In the genomic region with DNA sequence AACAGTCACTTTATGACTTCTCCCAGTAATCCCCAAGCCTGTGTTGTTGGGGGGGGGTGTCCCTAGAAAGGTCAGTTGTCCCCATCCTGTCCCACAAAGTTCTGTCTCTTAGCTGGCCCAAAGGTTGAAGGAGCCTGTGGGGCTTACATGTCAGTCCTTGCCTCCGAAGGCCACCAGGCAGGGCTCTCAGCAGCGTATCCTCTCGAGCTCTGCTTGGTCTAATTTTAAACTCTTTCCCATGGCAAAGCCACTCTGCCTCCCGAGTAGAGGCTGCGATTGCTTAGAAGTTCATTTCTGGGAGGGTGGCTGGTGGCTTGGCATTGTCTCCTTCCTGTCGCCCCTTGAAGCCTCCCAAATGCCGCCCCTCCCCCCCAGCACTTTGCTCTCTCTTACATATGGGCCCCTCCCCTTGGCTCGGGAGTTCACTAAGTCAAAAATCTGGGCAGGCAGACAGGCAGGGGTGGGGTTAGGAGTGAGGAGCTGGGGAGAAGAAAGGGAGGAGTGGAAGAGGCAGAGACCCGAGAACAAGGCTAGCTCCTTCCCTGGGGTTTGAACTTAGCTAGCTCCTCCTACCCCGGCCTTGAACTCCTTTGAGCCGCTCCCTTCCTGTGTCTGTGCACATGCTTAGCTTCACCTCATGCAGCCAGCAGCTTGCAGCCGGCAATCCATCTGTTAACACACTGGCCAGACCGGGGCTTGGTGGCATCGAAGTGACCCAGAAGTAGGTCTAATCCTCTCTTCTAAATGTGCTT, we compare ENCODE assay signal across 8 mouse cellular contexts.
DNase-seq lines count a peak whose midpoint lies in the region; ATAC-seq and TF ChIP-seq lines count a peak whose summit lies in the region.

No protein-coding gene starts in this region.

- 7% methylated on average over 14 of the region's 14 CpGs for WGBS in lung, postnatal 0 days

- H3K9ac ChIP-seq in lung, postnatal 0 days (replicated peaks; ENCODE audit: low read depth), result no peak overlapping the region

- no peaks in the 10 kb centered on the region; the same call in 1 of the 2 replicates for H3K4me1 ChIP-seq in lung, postnatal 0 days (ENCODE audit: insufficient read depth, low read depth, low read length)

- H3K4me3 ChIP-seq in lung, postnatal 0 days (ENCODE audit: low read depth, low read length), result no peak overlapping the region

- no peak overlapping the region for H3K27ac ChIP-seq in lung, postnatal 0 days (ENCODE audit: low read length)

- peak; percentile 77 for ATAC-seq in lung, postnatal 0 days
- ATAC-seq in megakaryocyte progenitor cell, adult 5-6 weeks (replicated peaks; ENCODE audit: poor library complexity), result no peak

- no peaks in the 10 kb centered on the region for H3K27me3 ChIP-seq in lung, postnatal 0 days (replicated peaks; ENCODE audit: insufficient read depth, low read length)

- TF ChIP-seq CTCF in lung, postnatal 0 days (IDR thresholded peaks at IDR 0.05), result no peak

- no peaks in the 10 kb centered on the region for H3K36me3 ChIP-seq in lung, postnatal 0 days (ENCODE audit: insufficient read depth, low read length)

- H3K9me3 ChIP-seq in lung, postnatal 0 days (ENCODE audit: low read length), result no peaks in the 10 kb centered on the region

- H3K4me2 ChIP-seq in lung, postnatal 0 days (replicated peaks; ENCODE audit: low read depth, low read length), result peak overlapping the region; percentile 34

- DNase-seq in adrenal gland, adult (ENCODE audit: inconsistent age in 2 of 2, low spot score in 1 of 2), result peak; percentile 81 to 93
- peak; percentile 83 for DNase-seq in embryo, embryonic 11 days
- DNase-seq in heart, adult 9 months (ENCODE audit: low spot score in 2 of 2), result peak; percentile 64 to 77
- DNase-seq in kidney, adult 8-10 months, result peak; percentile 55 to 66
- DNase-seq in lung, postnatal 0 days (ENCODE audit: low spot score), result peak; percentile 66
- DNase-seq in retina, postnatal 7 days (ENCODE audit: low read depth, low spot score), result peak; percentile 85
- DNase-seq in left cerebral cortex, adult 9 months (ENCODE audit: low spot score in 2 of 2), result no peak

- no peak for TF ChIP-seq EP300 in lung, postnatal 0 days (IDR thresholded peaks at IDR 0.05)

Comparison
In these comparisons a context has a peak if more than half of its experiments do, and no peak if none do; other contexts are left out.
1. DNase-seq: peak in adrenal gland, adult (2 of 2), embryo, embryonic 11 days (single experiment), heart, adult 9 months (2 of 2), kidney, adult 8-10 months (2 of 2), lung, postnatal 0 days (single experiment) and retina, postnatal 7 days (single experiment); none in left cerebral cortex, adult 9 months (0 of 2).